Mouse (Mus musculus) stomach, postnatal 0 days (tissue): ENCODE results near the gene Gm5129. TPM values are rescaled to one million over a fixed set of nuclear protein-coding genes. Genes with fewer than 3 reads are reported as not detected.
"Not testable (repeated sequence)": the region's sequence is repeated elsewhere in the genome, so short reads cannot be mapped to it uniquely, and the experiment has no call there.

Source experiments
- ATAC-seq: fragments of 200-750 bp; cut with Nextera tagmentation; 2 replicates; pipeline ENCODE4 v1.8.0; 2017; ENCODE audit not compliant: low FRiP score, low TSS enrichment
- DNase-seq: peaks from one replicate; pipeline ENCODE4 v3.0.0-alpha.2; 2016; ENCODE audit warnings: low spot score
- H3K27ac ChIP-seq: fragments of 300-500 bp; sonication (generic); replicated peaks from 2 replicates; pipeline ENCODE4 v1.5.1; 2014; ENCODE audit warnings: mild to moderate bottlenecking, control low read depth
- H3K27me3 ChIP-seq: fragments of 300-500 bp; sonication (generic); 2 replicates; pipeline ENCODE4 v1.6.1; 2014; ENCODE audit warnings: low read length; ENCODE audit not compliant: control insufficient read depth, insufficient read depth
- H3K36me3 ChIP-seq: fragments of 300-500 bp; sonication (generic); 2 replicates; pipeline ENCODE4 v1.6.1; 2014; ENCODE audit warnings: low read length, mixed read lengths; ENCODE audit not compliant: control insufficient read depth, insufficient read depth
- H3K4me1 ChIP-seq: fragments of 300-500 bp; sonication (generic); replicated peaks from 2 replicates; pipeline ENCODE4 v1.6.1; 2014; ENCODE audit warnings: antibody characterized with exemption; ENCODE audit not compliant: control insufficient read depth, insufficient read depth
- H3K4me2 ChIP-seq: fragments of 300-500 bp; sonication (generic); replicated peaks from 2 replicates; pipeline ENCODE4 v1.6.1; 2014; ENCODE audit warnings: low read depth, mild to moderate bottlenecking, control low read depth, moderate library complexity
- H3K4me3 ChIP-seq: fragments of 300-500 bp; sonication (generic); 2 replicates; pipeline ENCODE4 v1.5.1; 2014; ENCODE audit warnings: low read depth, low read length, control low read depth
- H3K9ac ChIP-seq: fragments of 300-500 bp; sonication (generic); 2 replicates; pipeline ENCODE4 v1.6.1; 2014; ENCODE audit warnings: mild to moderate bottlenecking, low read length, control low read depth, mixed read lengths
- H3K9me3 ChIP-seq: fragments of 300-500 bp; sonication (generic); 2 replicates; pipeline ENCODE4 v1.6.1; 2016; ENCODE audit warnings: low read length; ENCODE audit not compliant: control insufficient read depth
- CTCF ChIP-seq: IDR thresholded peaks from 2 replicates; pipeline ENCODE4 v1.5.1; 2016; ENCODE audit warnings: antibody characterized with exemption, low read depth, mild to moderate bottlenecking, moderate library complexity
- EP300 ChIP-seq: optimal IDR thresholded peaks from 2 replicates; pipeline ENCODE3; 2016; ENCODE audit warnings: antibody characterized with exemption
- WGBS: fragments of 180-500 bp; shearing (Covaris S2); extraction: QIAGEN DNeasy Blood & Tissue Kit; methylation state at CpG from one replicate; pipeline ENCODE4 v1.1.7; 2014; 5-methylcytosine and 5-hydroxymethylcytosine counted together
- polyA plus RNA-seq: library from polyadenylated mRNA; unstranded; fragments of >200 nt; fragmentation: Nextera tagmentation; extraction: Ambion mirVana; gene quantifications from 2 replicates; pipeline ENCODE4 v1.2.1, GENCODE M21; 2015

The Gm5129 gene
- polyA plus RNA-seq, result not detected in 2 replicates

- no peak for TF ChIP-seq CTCF
- no peak for TF ChIP-seq EP300
- Histone ChIP-seq H3K36me3 (no peaks in the 10 kb centered on the region), H3K4me3 (peak within 1 kb of the TSS; percentile 85), H3K9me3 (no peaks in the 10 kb centered on the region), H3K4me2 (peak within 1 kb of the TSS; percentile 61), H3K27me3 (no peaks in the 10 kb centered on the region), H3K27ac (peak within 1 kb of the TSS; percentile 99), H3K9ac (peak within 1 kb of the TSS; percentile 95), H3K4me1 (no peaks in the 10 kb centered on the region)
- ATAC-seq (peak; percentile 92), DNase-seq (peak; percentile 95)
- under 1% methylated on average over 45 of the region's 46 CpGs for WGBS
Measured at GRCm38 (mm10) chr5:29735557-29736061, at the start of gene Gm5129, which contains the start of gene Dnajb6. Gm5129 (minus strand) TSS chr5:29735936. Dnajb6 (plus strand) TSS chr5:29735688.

GRCm38 (mm10) chr5:29784906-29785305 is 49.2 kb upstream of the Gm5129 start:
- not testable (repeated sequence) for H3K9me3 ChIP-seq, H3K27ac ChIP-seq, H3K4me3 ChIP-seq, H3K4me2 ChIP-seq, H3K9ac ChIP-seq, H3K36me3 ChIP-seq, H3K27me3 ChIP-seq, H3K4me1 ChIP-seq, ATAC-seq, DNase-seq
- WGBS, result 91% methylated on average over 8 of the region's 13 CpGs

DNA sequence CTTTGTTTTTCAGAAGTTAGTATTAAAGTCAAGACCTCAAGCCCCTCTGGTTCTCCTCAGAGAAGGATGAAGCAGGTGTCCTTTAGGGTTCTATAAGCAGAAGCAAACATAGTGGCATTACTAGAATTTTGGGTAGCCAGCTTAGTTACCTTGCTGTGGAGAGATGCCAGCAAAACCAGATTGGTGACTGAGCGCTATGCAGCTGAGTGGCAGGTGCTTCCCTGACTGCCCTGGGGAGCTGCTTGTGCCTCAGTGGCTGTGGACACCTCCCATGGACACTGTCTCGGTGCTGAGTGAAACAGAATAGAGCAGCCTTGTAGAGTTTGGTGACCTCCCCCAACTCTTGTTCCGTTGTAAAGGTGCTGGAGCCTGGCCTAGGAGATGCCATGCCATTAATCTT is 46.5 kb upstream of the Gm5129 start:
- no peak overlapping the region for H3K27ac ChIP-seq
- 89% methylated on average over 3 of the region's 3 CpGs for WGBS
- peaks cover 3% of the 10 kb centered on the region; the same call in 1 of the 2 replicates for H3K36me3 ChIP-seq

DNA sequence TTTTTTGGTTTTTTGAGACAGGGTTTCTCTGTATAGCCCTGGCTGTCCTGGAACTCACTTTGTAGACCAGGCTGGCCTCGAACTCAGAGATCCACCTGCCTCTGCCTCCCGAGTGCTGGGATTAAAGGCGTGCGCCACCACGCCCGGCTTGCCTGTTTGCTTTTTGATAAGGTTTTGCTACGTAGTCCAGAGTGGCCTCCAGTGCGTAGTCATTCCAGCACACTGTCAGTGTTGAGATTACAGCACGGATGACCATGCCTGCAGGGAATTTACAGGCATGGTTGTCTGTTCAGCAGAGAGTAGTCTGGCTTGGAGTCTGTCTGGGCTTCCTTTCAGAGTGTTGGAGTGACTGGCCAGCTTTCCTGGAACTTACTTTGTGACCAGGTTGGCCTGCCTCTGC is 44.0 kb upstream of the Gm5129 start:
- H3K27ac ChIP-seq, H3K4me3 ChIP-seq, H3K9ac ChIP-seq, H3K9me3 ChIP-seq, H3K36me3 ChIP-seq, H3K4me1 ChIP-seq, DNase-seq, H3K4me2 ChIP-seq, H3K27me3 ChIP-seq, ATAC-seq: not testable (repeated sequence)
- 81% methylated on average over 8 of the region's 9 CpGs for whole genome bisulfite sequencing

More for the DNA sequence above, 46.5 kb upstream of the Gm5129 start:
- no peaks in the 10 kb centered on the region for H3K27me3 ChIP-seq
- DNase-seq (no peak), ATAC-seq (no peak)
- no peaks in the 10 kb centered on the region for H3K9me3 ChIP-seq
- H3K4me2 ChIP-seq, result no peak overlapping the region
- H3K4me1 ChIP-seq, result no peaks in the 10 kb centered on the region
- no peak overlapping the region for H3K4me3 ChIP-seq
- H3K9ac ChIP-seq, result no peak overlapping the region
- TF ChIP-seq CTCF (no peak), EP300 (no peak)

GRCm38 (mm10) chr5:29778029-29778428 is 42.3 kb upstream of the Gm5129 start:
- Histone ChIP-seq H3K36me3 (peaks cover 3% of the 10 kb centered on the region; the same call in 1 of the 2 replicates), H3K4me1 (no peaks in the 10 kb centered on the region), H3K4me3 (no peak overlapping the region), H3K4me2 (no peak overlapping the region), H3K9ac (no peak overlapping the region), H3K9me3 (no peaks in the 10 kb centered on the region), H3K27ac (no peak overlapping the region), H3K27me3 (no peaks in the 10 kb centered on the region)
- 90% methylated on average over 6 of the region's 6 CpGs for WGBS
- DNase-seq (no peak), ATAC-seq (no peak)
- TF ChIP-seq CTCF (no peak), EP300 (no peak)

- Histone ChIP-seq H3K27ac (peak overlapping the region; percentile 31; the same call in 1 of the 2 replicates), H3K27me3 (no peaks in the 10 kb centered on the region), H3K9me3 (no peaks in the 10 kb centered on the region), H3K4me1 (no peaks in the 10 kb centered on the region), H3K9ac (no peak overlapping the region), H3K4me2 (no peak overlapping the region), H3K36me3 (peaks cover 3% of the 10 kb centered on the region; the same call in 1 of the 2 replicates), H3K4me3 (no peak overlapping the region)
- TF ChIP-seq EP300 (no peak), CTCF (no peak)
- DNase-seq (peak; percentile 22), ATAC-seq (peak; percentile 30; the same call in 1 of the 2 replicates)
- 50% methylated on average over 5 of the region's 5 CpGs for WGBS
Measured at GRCm38 (mm10) chr5:29775437-29775836, 39.7 kb upstream of the Gm5129 start.
